15 mouse cellular contexts compared by ENCODE assay signal in genomic region chr5:141381581-141381980, GRCm38 (mm10).
"Had no signal": no experiment of that assay in that cellular context is flagged by ENCODE, and none has a peak within 500 bp of the region (broad histone marks: within the 10 kb centered on the region; RNA-seq: fewer than 3 reads in every experiment).

No protein-coding gene starts in this region.

- H3K4me2 ChIP-seq: lung, embryonic 15.5 days; midbrain, embryonic 11.5 days had no signal

- H3K9ac ChIP-seq: liver, embryonic 14.5 days; lung, embryonic 15.5 days had no signal

- H3K9me3 ChIP-seq: lung, embryonic 15.5 days had no signal

- DNase-seq: layer of hippocampus, postnatal 36 days; lung, adult 18-20 months; lung, postnatal 14 days; lung, postnatal 4 days; right cerebral cortex, adult 18-20 months; right cerebral cortex, postnatal 14 days; right cerebral cortex, postnatal 4 days; thymus, adult 2 months; thymus, postnatal 25 days had no signal

- ATAC-seq: inflammation-experienced regulatory T-cells, adult 6 months had no signal

- H3K4me3 ChIP-seq: left cerebral cortex, adult 2 months; lung, embryonic 15.5 days had no signal

- H3K36me3 ChIP-seq: lung, embryonic 15.5 days had no signal

- H3K27me3 ChIP-seq: lung, embryonic 15.5 days had no signal

- H3K27ac ChIP-seq: left cerebral cortex, adult 2 months; liver, embryonic 14.5 days; lung, embryonic 15.5 days; stomach, postnatal 0 days had no signal

- H3K4me1 ChIP-seq: lung, embryonic 15.5 days had no signal
